Mouse (Mus musculus) lung, postnatal 0 days (tissue): ENCODE results near the gene Lactb.

Experiments used
- CTCF ChIP-seq: IDR thresholded peaks from 2 replicates; pipeline ENCODE4 v1.5.1; 2016; ENCODE audit warnings: antibody characterized with exemption, mild to moderate bottlenecking
- EP300 ChIP-seq: IDR thresholded peaks from 2 replicates; pipeline ENCODE4 v1.6.1; 2016; ENCODE audit warnings: antibody characterized with exemption, mild to moderate bottlenecking, control low read depth

GRCm38 (mm10) chr9:66930351-66930750 is 44.9 kb downstream of the Lactb start:
- TF ChIP-seq CTCF (no peak), EP300 (no peak)
